Mouse (Mus musculus): ENCODE results near the gene BC025920.

The BC025920 gene

DNA sequence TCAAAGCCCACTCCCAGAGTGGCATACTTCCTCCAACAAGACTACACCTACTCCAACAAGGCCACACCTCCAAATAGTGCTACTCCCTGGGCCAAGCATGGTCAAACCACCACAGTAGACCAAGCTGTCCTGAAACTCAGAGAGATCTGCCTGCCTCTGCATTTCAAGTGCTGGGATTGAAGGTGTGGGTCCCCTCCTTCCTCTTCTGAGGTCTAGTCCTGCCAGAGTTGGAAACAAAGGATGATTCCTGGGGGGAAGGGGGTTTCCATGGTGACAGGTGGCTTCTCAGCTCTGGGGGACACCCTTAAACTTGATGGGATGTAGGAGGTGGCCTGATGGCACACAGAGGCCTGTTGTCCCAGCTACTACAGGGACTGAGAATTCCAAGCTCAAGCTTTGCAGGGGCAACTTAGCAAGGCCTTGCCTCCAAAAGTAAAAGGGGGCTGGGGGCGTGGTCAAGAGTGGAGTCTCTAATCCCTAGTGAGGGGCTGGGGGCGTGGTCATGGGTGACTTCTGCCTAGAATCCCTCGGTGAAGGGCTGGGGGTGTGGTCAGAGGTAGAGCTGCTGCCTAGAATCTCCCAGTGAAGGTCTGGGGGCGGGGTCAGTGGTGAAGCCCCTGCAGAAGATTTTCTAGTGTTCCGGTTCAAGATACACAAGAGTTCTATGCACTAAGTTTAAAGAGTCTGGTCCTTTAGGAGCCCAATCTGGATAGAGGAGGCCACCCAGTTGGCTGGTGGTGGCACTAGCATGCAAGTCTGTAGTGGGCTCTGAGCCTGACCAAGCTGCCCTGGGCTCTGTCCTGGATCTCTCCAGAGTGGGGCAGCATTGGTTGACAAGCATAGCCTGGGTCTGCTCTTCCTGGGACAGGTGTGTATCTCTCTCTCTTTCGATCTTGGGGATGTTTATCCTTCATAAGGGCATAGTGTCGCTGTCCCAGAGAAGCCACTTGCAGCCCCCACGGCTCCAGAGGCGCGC, 31.7 kb upstream of the BC025920 start, which contains the start of gene Tle2:
TSS of gene Tle2 (plus strand) at position 481 of the 976 bp plus-strand sequence.
- no peak for DNase-seq (ENCODE audit: low spot score in 2 of 2)

DNA sequence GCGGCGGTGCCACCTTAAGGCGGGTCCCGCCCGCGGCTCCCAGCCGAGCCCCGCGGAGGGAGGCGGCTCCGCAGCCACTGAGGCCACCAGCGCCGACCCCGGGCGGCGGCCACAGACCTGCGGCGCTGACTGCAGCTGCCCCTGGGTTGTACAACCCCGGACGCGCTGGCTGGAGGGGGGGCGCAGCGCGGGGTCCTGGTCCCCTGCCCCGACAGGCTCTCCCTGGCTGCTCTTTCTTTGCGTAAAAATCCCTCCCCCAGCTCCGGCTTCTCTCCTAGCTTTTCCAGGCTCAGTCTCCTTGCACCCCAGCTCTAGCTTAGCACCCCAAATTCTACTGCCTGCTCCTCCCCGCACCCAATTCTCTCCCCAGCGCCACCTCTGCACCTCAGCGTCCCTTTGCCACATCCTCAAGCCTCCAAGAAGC, 30.9 kb upstream of the BC025920 start:
- DNase-seq (ENCODE audit: low spot score in 2 of 2): no peak

DNA sequence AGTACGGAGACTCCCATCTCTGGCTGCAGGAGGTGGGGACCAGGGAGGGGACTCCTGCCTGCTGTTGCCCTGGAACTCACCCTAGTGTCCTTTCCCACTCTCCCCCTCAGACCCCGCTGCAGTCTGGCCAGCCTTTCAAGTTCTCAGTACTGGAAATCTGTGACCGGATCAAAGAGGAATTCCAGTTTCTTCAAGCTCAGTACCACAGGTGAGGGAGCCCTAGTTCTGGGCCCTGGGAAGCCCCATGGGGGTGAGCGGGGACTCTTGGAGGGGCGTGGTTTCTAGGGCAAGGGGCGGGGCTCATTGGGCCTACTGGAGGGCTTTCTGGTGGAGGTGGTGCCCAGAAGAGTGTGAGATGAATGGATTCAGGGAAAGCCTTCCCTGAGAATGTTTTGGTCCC, 30.4 kb upstream of the BC025920 start:
- no peak for DNase-seq (ENCODE audit: low spot score in 2 of 2)

DNA sequence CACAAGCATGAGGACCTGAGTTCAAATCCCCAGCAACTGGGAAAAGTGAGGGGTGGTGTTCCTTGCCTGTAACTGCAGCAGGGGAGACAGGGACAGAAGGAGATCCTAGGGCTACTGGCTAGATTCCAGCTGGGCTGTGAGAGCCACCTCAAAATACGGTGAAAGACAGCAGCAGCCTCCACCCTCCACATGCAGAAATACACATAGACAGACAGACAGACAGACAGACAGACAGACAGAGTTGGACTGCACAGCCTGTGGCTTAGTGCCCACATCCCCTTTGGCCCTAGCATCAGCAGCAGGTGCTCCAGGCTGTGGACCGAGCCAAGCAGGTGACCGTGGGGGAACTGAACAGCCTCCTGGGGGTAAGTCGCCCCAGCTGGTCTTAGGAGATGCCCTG, 26.1 kb upstream of the BC025920 start:
- DNase-seq (ENCODE audit: low spot score in 2 of 2): no peak

DNA sequence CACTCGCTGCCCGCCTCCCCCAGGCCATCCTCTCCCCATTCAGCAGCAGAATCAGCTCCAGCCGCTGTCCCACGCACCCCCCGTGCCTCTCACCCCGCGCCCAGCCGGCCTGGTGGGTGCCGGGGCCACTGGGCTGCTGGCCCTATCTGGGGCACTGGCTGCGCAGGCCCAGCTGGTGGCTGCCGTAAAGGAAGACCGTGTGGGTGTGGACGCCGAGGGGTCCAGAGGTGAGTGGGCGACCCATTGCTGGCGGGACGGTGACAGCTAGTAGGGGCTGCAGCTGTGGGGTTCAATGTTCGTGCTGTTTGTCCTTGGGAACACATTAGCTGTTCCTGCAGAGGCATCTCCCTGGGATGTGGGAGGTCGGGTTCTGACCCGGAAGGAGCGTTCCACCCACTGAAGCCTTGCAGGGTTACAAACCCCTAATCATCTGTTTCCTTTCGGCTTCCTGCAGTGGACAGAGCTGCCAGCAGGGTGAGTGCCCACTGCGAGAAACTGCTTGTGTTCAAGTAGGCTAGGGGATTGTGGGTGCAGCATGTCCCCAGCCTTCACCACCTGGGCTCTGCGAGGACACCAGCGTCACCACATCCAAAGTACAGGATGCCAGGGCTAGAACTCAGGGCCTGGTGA, 25.5 kb upstream of the BC025920 start:
- DNase-seq (ENCODE audit: low spot score in 2 of 2): no peak

DNA sequence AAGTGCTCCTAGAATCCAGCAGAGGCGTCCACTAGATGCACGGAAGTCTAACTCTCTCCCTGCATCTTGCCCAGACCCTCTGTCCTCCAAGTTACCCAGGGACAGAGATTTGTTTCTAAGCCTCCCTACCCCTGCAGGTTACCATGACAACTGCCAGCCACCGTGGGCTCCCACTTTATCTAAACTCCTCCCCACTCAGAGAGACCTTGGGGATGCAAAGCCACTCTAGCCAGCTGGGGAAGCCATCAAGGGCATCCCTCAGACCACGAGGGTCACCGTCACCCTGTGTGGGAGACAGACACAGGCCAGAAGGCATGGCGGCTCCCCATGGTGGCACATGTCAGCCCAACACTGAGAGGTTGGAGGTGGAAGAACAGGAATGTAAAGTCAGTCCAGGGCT, 22.7 kb upstream of the BC025920 start:
- no peak for DNase-seq (ENCODE audit: low spot score in 2 of 2)

DNA sequence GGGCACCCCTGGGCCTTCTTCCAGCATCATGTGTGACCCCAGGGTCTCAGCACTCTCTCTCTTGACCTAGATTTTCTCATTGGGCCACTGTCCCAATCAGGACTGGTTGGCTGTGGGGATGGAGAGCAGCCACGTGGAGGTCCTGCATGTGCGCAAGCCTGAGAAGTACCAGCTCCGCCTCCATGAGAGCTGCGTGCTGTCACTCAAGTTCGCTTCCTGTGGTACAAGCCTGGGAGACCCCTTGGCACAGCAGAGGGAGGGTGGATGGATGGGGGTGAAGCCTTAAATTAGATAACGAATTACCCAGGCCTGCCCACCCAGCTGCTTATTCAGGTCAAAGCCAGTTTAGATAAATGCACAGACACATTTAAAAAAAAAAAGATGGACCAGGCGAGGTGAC, 17.3 kb upstream of the BC025920 start:
- DNase-seq (ENCODE audit: low spot score in 2 of 2): no peak

DNA sequence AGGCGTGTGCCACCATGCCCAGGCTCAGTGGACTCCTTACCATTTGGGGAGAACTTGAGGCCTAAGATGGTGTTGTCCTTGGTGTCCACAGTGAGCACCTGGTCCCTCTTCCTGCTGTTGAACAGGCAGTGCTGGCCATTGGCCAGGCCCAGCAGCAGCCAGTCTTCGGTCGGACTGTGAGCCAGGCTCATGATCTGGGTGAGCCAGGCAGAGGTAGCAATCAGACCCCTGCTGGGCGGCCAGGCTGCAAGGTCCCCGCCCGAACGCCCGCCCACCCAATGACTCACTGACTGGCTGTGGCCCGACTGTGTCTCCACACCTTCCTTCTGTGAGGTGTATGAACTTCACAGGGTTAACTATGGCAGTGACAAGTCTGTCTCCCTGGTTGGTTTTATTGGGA, 14.2 kb upstream of the BC025920 start:
- DNase-seq (ENCODE audit: low spot score in 2 of 2): no peak

DNA sequence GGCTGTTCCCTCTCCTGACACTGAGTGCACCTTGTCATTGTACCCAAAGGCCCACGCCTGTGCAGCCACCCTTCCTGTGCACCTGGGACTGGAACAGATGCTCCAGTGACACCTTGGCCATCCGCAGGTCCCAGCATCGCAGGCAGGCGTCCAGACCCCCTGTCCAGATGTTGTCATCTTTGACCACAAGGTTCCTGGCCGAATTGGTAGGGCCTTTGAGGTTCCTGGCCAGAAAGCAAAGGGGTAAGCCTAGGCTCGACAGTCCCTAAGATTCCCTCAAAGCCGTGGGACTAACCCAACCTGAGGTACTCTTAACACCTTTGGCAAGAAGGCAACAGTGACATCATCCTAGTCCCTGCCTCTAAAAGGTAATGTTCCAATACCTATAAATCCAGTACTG, 13.4 kb upstream of the BC025920 start:
- no peak for DNase-seq (ENCODE audit: low spot score in 2 of 2)

DNA sequence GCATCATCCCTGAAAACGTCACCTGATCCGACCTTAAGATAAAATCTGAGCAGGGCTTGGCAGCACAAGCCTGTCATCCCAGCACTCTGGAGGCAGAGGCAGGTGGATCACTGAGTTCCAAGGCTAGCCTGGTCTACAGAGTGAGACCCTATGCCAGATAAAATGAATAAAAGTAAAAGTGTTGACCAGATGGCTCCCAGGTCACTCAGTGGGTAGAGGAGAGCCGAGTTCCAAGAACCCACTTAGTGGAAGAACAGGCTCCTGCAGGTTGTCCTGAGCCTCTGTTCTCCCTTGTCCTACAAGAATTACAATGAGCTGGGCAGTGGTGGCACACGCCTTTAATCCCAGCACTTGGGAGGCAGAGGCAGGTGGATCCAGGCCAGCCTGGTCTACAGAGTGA, 12.8 kb upstream of the BC025920 start:
- DNase-seq (ENCODE audit: low spot score in 2 of 2): no peak

DNA sequence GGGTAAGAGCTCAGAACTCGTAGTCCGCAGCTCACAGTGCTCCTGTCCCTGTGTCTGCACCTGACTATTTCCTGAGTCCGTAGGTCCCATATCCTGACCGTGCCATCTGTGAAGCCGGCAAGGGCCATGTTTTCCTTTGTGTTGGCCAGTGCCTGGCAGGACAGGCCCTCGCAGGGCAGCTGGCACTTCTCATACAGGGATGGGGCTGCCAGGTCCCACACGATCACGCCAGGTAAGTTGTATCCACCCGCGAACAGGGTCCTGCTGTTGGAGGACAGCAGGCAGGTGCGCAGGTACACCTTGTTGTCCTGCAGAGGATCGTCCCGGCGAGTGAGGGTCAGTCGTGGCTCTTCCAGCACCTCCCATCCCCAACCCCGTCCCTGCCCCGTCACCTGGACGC, 12.1 kb upstream of the BC025920 start:
- no peak for DNase-seq (ENCODE audit: low spot score in 2 of 2)

DNA sequence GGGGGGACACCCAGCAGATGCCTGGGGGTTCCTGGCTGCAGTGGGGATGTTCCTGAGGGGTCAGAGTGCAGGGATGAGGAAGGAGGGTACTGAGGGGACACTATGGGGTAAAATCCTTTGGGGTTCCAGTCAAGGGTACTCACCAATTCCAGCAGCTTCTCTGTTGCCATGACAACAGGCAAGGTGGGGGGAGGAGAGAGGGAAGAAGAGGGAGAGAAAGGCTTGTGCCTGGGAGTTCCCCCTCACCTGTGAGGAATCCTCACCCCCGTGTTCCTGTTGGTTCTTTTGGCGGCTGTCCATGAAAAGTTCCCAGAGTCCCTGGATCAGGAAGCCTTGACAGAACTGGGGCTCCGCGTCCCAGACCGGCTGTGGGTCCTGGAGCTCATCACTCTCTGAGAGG, 10.5 kb upstream of the BC025920 start:
- no peak for DNase-seq (ENCODE audit: low spot score in 2 of 2)

DNA sequence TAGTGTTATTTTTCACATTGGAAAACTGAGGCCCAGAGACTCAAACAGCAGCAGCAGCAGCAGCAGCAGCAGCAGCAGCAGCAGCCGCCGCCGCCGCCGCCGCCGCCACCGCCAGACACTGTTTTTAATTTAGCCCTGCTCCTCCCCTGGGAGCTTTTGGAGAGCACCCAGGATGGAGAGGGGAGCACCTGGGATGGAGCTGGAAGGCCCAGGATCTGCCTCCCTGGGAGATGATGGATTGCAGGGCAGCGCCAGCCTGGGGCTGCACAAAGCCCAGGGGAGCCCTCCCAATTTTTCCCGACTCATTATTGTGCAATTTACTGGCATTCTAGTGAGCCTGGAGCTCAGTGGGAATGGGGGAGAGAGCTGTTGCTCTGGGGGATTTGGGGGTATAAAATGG, 9.5 kb upstream of the BC025920 start:
- no peak for DNase-seq (ENCODE audit: low spot score in 2 of 2)

DNA sequence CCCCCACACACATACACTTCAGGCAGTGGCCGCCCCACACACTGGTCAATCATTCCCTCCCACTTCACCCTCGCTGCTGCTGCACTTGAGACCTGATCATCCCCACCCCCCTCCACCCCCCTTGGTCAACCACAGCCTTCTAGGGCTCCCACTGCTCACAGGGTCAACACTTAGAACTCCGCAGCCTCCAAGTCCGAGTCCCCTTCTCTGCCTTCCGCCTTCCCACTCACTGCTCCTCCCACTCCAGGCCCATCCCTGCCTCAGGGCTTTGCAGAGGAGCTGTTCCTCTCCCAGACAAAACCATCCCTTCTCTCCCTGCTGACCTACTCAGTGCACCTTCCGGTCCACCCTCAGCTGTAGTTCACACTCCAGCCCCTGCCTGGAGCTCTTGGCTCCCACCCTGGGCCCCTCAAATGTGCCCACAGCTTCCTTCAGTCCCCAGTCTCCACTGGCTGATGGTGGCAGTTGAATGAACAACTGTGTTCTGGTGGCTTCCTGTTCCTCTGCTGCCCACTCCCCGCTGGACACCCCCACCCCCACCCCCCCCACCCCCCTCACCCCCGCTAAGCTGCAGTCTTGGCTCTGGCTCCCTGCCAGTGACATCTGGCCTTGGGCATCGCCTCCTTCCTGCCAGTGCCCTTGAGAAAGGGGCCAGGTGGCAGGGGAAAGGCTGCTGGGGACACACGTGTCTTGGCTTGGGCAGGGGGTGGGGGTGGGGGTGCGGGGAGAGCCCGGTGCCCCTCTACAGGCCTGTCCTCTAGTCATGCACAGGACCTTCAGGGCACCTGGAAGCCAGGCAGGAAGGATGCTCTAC, 8.7 kb upstream of the BC025920 start:
- DNase-seq (ENCODE audit: low spot score in 2 of 2): peak; percentile 43 to 47

DNA sequence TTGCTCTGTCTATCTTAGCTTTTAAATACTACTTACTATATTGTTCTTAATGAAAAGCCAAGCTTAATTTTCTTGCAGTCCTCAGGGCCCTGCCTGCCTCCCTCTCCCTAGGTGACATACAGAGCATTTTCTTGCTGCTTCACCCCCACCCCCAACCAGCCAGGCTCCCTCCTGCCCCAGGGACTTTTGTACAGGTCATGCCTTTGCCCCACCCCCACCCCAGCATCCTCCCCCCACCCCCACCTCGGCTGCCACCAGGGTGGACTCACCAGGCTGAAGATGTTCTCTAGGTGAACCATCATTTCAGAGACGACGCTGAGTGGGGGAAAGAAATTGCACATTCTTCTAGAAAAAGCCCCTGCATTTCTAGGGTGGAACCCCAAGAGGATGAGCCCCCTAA, 7.7 kb upstream of the BC025920 start:
- DNase-seq (ENCODE audit: low spot score in 2 of 2): no peak

DNA sequence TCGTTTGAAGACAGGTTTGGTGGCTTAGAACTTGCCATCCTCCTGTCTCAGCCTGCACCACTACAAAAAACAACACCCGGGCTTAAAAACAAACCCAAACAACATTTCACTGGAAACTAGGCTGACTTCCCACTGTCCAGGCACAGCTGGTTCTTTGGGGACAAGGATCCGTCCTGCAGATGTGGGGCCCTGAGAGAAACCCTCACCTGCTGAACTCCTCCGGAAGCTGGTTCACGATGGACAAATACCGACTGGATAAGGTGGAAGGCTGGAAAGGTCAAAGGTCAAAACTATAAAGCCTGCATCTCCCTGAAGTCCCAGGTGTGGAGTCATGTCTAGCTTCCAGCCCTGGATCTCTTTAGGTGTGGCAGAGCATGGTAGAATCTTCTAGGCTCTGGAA, 7.2 kb upstream of the BC025920 start:
- DNase-seq (ENCODE audit: low spot score in 2 of 2): no peak

DNA sequence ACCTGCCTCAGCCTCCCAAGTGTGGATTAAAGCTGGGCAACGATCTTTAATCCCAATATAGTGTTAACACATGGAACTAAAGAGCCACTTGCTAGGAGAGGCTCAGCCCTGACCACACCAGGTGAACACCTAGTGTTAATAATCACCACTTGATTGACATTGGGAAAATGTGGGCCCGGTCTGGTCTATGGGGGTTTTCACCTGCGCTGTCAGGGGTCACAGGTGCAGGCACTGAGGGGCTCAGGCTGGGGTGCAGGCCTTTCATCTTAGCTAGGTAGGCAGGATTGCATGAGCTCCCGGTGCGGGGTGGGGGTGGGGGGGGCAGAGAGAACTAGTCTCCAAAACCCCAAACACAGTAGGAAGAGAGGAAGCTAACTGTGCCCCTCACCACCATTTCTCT, 6.4 kb upstream of the BC025920 start:
- peak in 1 of 2 experiments; percentile 29 for DNase-seq (ENCODE audit: low spot score in 2 of 2)

DNA sequence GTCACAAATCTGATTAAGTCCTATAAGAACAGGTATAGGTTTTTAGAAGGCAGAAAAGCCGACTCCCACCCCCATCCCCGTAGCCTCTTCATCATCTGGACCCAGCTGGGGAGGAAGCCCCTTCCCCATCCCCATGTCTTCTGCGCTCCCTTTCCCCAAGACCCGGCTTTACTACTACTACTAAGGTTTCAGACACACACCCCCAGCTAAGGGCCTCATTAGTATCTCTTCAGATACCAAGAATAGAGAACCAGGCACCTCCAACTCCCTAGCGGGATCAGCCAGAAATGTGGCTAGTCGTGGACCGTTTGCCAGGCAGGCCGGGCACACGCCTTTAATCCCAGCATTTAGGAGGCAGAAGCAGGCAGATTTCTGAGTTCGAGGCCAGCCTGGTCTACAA, 6.0 kb upstream of the BC025920 start:
- DNase-seq (ENCODE audit: low spot score in 2 of 2): no peak

DNA sequence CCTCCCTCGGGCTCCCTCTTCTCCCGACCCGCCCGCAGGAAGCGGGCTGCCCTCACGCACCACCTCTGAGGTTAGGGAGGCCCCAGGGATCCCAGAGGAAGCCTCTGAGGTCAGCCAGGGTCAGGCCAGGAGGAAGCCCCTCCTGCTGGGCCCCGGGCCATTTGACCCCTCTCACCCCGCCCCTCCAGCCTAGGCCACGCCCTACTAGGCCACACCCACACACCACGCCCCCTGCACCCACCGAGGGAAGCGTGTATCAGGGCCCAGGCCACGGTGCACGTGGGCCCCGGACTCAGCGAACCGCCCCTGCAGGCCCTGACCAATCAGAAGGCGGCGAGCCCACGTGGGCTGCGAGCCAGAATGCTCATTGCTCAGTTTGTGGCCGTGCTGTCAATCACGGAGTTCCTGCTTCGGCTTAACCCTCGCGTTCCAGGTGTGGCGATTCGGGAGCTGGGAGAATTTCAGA, 5.3 kb upstream of the BC025920 start, which contains the start of gene Tle6:
TSS of gene Tle6 (minus strand) at position 336 of the 466 bp plus-strand sequence.
- peak; percentile 94 to 95 for DNase-seq (ENCODE audit: low spot score in 2 of 2)

DNA sequence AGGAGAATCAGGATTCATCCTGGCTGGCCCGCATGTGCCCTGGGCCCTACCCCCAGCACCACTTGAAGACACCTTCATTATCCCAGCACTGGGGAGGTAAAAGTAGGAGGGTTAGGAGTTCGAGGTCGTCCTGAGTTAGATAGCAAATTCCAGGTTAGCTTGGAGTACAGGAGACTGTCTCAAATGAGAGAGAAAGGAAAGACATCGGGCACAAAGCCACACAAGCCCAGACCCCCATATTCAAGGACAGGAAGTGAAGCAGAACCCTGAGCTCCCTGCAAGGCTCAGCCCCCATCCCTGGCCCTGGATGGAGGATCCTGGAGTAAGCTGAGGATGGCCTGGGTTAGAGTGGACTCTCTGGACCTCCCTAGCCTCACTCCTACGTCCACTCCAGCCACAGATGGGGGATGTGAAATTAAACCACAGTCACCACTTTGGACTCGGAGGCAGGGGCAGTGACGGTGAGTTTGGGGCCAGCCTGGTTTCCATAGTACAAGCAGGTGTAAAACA, 4.6 kb upstream of the BC025920 start:
- DNase-seq (ENCODE audit: low spot score in 2 of 2): no peak

DNA sequence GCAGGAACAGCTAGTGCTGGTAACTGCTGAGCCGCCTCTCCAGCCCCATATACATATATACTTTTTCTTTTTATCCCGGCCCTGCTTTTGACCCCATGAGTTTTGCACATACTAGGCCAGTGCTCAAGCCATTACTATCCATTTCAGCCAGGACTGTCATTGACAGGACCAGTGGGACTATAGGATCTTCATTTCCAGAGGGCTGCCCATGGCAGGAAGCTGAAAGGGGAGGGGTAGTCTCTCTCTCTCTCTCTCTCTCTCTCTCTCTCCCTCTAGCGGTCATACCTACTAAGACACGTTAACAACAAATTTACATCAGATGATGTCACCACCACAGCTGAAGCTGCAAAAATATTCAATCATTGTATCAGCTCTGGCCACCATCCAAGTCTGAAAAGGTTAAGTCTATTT, 3.3 kb upstream of the BC025920 start:
- peak in 1 of 2 experiments; percentile 74 for DNase-seq (ENCODE audit: low spot score in 2 of 2)
